Comparison of ENCODE assay signal across 7 mouse cellular contexts in genomic region chr4:152008148-152008500, GRCm38 (mm10). TPM values are rescaled to one million over a fixed set of nuclear protein-coding genes. Genes with fewer than 3 reads are reported as not detected.
DNase-seq lines count a peak whose midpoint lies in the region; ATAC-seq and TF ChIP-seq lines count a peak whose summit lies in the region.

No protein-coding gene starts in this region.

- no peak for TF ChIP-seq CTCF in forebrain, postnatal 0 days (IDR thresholded peaks at IDR 0.05; ENCODE audit: low read depth)

- H3K27ac ChIP-seq in forebrain, postnatal 0 days (ENCODE audit: low read depth, low read length): peak overlapping the region; percentile 76; the same call in 1 of the 2 replicates
- peak overlapping the region; percentile 77; the same call in 1 of the 2 replicates for H3K27ac ChIP-seq in neural tube, embryonic 13.5 days (replicated peaks)

- no peak for ATAC-seq in forebrain, postnatal 0 days
- peak; percentile 12; the same call in 1 of the 2 replicates for ATAC-seq in neural tube, embryonic 13.5 days (ENCODE audit: low read depth)

- no peaks in the 10 kb centered on the region for H3K9me3 ChIP-seq in forebrain, postnatal 0 days (ENCODE audit: low read length)
- no peaks in the 10 kb centered on the region for H3K9me3 ChIP-seq in neural tube, embryonic 13.5 days

- DNase-seq in thymus, postnatal 0 days (ENCODE audit: low spot score): peak; percentile 14
- no peak for DNase-seq in thymus, postnatal 4 days
- DNase-seq in forebrain, postnatal 0 days: no peak
- peak; percentile 47 for DNase-seq in kidney, postnatal 14 days
- DNase-seq in adipocyte (ENCODE audit: low spot score): no peak
- DNase-seq in cerebellum, adult 8-10 months: no peak

- peak overlapping the region; percentile 71 for H3K4me3 ChIP-seq in forebrain, postnatal 0 days (ENCODE audit: low read depth, low read length)
- peak overlapping the region; percentile 66 for H3K4me3 ChIP-seq in neural tube, embryonic 13.5 days

- peak overlapping the region; percentile 100 for H3K4me2 ChIP-seq in forebrain, postnatal 0 days (ENCODE audit: low read depth)
- peak overlapping the region; percentile 100 for H3K4me2 ChIP-seq in neural tube, embryonic 13.5 days

- peak overlapping the region; percentile 58 for H3K9ac ChIP-seq in forebrain, postnatal 0 days
- H3K9ac ChIP-seq in neural tube, embryonic 13.5 days: peak overlapping the region; percentile 76

- H3K4me1 ChIP-seq in forebrain, postnatal 0 days (ENCODE audit: insufficient read depth): peaks cover 19% of the 10 kb centered on the region; the same call in 1 of the 2 replicates
- peaks cover 44% of the 10 kb centered on the region for H3K4me1 ChIP-seq in neural tube, embryonic 13.5 days (replicated peaks)

- peaks cover 13% of the 10 kb centered on the region for H3K27me3 ChIP-seq in forebrain, postnatal 0 days (ENCODE audit: insufficient read depth, low read length)
- peaks cover 46% of the 10 kb centered on the region for H3K27me3 ChIP-seq in neural tube, embryonic 13.5 days

- H3K36me3 ChIP-seq in forebrain, postnatal 0 days (ENCODE audit: insufficient read depth): no peaks in the 10 kb centered on the region; the same call in 1 of the 2 replicates
- 0 out of 2 replicates have a peak, but pooled peaks cover 3% of the 10 kb centered on the region for H3K36me3 ChIP-seq in neural tube, embryonic 13.5 days

- under 1% methylated on average over 14 of the region's 14 CpGs for WGBS in forebrain, postnatal 0 days
- 1% methylated on average over 14 of the region's 14 CpGs for WGBS in neural tube, embryonic 13.5 days

RNA-seq across cellular contexts. Expression of gene Klhl21, which starts 0.5 kb away (rescaled TPM):
- 8.9 and 10.2 TPM in 2 replicates for polyA plus RNA-seq in thymus, postnatal 0 days (2015; fragmentation: Nextera tagmentation; extraction: Ambion mirVana)
- total RNA-seq in forebrain, postnatal 0 days (2014; rRNA removed): 5.0 and 8.1 TPM in 2 replicates
- polyA plus RNA-seq in forebrain, postnatal 0 days (2015; fragmentation: Nextera tagmentation; extraction: Ambion mirVana): 2.6 and 3.4 TPM in 2 replicates
- 4.5 TPM in 2 replicates for polyA plus RNA-seq in neural tube, embryonic 13.5 days (2015; fragmentation: Nextera tagmentation; extraction: Ambion mirVana)

RNA-seq across cellular contexts. Expression of gene Phf13, which starts 12.1 kb away (rescaled TPM):
- polyA plus RNA-seq in thymus, postnatal 0 days (2015; fragmentation: Nextera tagmentation; extraction: Ambion mirVana): 10.0 and 11.3 TPM in 2 replicates
- total RNA-seq in forebrain, postnatal 0 days (2014; rRNA removed): 15.7 and 17.1 TPM in 2 replicates
- 11.0 and 17.2 TPM in 2 replicates for polyA plus RNA-seq in forebrain, postnatal 0 days (2015; fragmentation: Nextera tagmentation; extraction: Ambion mirVana)
- 19.1 and 20.6 TPM in 2 replicates for polyA plus RNA-seq in neural tube, embryonic 13.5 days (2015; fragmentation: Nextera tagmentation; extraction: Ambion mirVana)

RNA-seq across cellular contexts. Expression of gene Thap3, which starts 19.3 kb away (rescaled TPM):
- 30.7 and 41.4 TPM in 2 replicates for polyA plus RNA-seq in thymus, postnatal 0 days (2015; fragmentation: Nextera tagmentation; extraction: Ambion mirVana)
- total RNA-seq in forebrain, postnatal 0 days (2014; rRNA removed): 19.7 and 22.3 TPM in 2 replicates
- 48.8 and 52.2 TPM in 2 replicates for polyA plus RNA-seq in forebrain, postnatal 0 days (2015; fragmentation: Nextera tagmentation; extraction: Ambion mirVana)
- 33.6 and 33.8 TPM in 2 replicates for polyA plus RNA-seq in neural tube, embryonic 13.5 days (2015; fragmentation: Nextera tagmentation; extraction: Ambion mirVana)

RNA-seq across cellular contexts. Expression of gene Zbtb48, which starts 19.3 kb away (rescaled TPM):
- 18.4 and 18.9 TPM in 2 replicates for polyA plus RNA-seq in thymus, postnatal 0 days (2015; fragmentation: Nextera tagmentation; extraction: Ambion mirVana)
- total RNA-seq in forebrain, postnatal 0 days (2014; rRNA removed): 10.5 and 10.9 TPM in 2 replicates
- polyA plus RNA-seq in forebrain, postnatal 0 days (2015; fragmentation: Nextera tagmentation; extraction: Ambion mirVana): 13.5 and 14.2 TPM in 2 replicates
- 15.3 and 18.8 TPM in 2 replicates for polyA plus RNA-seq in neural tube, embryonic 13.5 days (2015; fragmentation: Nextera tagmentation; extraction: Ambion mirVana)

RNA-seq across cellular contexts. Expression of gene Tas1r1, which starts 30.2 kb away (rescaled TPM):
- 0.32 and 0.59 TPM in 2 replicates for polyA plus RNA-seq in thymus, postnatal 0 days (2015; fragmentation: Nextera tagmentation; extraction: Ambion mirVana)
- total RNA-seq in forebrain, postnatal 0 days (2014; rRNA removed): 0.54 and 1.00 TPM in 2 replicates
- 1.1 and 1.5 TPM in 2 replicates for polyA plus RNA-seq in forebrain, postnatal 0 days (2015; fragmentation: Nextera tagmentation; extraction: Ambion mirVana)
- polyA plus RNA-seq in neural tube, embryonic 13.5 days (2015; fragmentation: Nextera tagmentation; extraction: Ambion mirVana): 1.2 and 1.3 TPM in 2 replicates

Comparison
In these comparisons a context has a peak if more than half of its experiments do, and no peak if none do; other contexts are left out.
1. DNase-seq: peak in thymus, postnatal 0 days (single experiment) and kidney, postnatal 14 days (single experiment); none in thymus, postnatal 4 days (single experiment), forebrain, postnatal 0 days (single experiment), adipocyte (single experiment) and cerebellum, adult 8-10 months (single experiment).